Mouse (Mus musculus): ENCODE data around the gene Aamdc. TPM values are rescaled to one million over a fixed set of nuclear protein-coding genes. Genes with fewer than 3 reads are reported as not detected.

The Aamdc gene
- total and polyA plus RNA-seq, 3 experiments: 16.6 to 20.2 TPM; not detected in 1

DNA sequence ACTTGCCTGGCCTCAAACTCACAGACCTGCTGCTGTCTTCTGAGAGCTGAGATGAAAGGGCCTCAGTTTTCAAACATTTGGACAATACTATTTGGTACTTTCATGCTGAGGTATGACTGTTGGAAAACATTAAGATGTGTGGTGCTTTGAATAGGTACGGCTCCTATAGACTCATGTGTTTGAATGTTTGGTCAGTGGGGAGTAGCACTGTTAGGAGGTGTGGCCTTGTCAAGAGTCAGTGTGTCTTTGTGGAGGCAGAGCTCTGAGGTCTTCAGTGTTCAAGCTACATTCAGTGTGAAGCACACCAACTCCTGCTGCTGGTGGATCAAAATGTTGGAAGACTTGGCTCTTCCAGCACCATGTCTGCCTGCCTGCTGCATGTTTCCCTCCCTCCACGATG lies 14.2 kb upstream of the Aamdc start:
- no peak for DNase-seq (ENCODE audit: low read depth, low spot score)
- Histone ChIP-seq H3K9ac (ENCODE audit: control insufficient read depth, low read depth, low read length, poor library complexity, severe bottlenecking) (no peak overlapping the region), H3K36me3 (ENCODE audit: control insufficient read depth in 1 of 2, insufficient read depth in 2 of 2, low read length in 2 of 2) (peaks cover 1 to 11% of the 10 kb centered on the region in 2 experiments; a peak in 3 of 4 replicates), H3K4me3 (ENCODE audit: control insufficient read depth in 1 of 2, insufficient read depth in 1 of 2, low read depth in 2 of 2, low read length in 2 of 2) (no peak overlapping the region), H3K27me3 (ENCODE audit: control insufficient read depth in 1 of 2, insufficient read depth in 2 of 2, low read length in 2 of 2) (no peaks in the 10 kb centered on the region), H3K4me1 (ENCODE audit: control insufficient read depth in 1 of 2, insufficient read depth in 2 of 2, low read length in 2 of 2) (peaks cover under 1 to 3% of the 10 kb centered on the region in 2 experiments; a peak in 2 of 4 replicates), H3K27ac (ENCODE audit: control insufficient read depth, low read depth, low read length) (no peak overlapping the region), H3K9me3 (replicated peaks; ENCODE audit: insufficient read depth, low read length) (no peaks in the 10 kb centered on the region), H3K79me2 (ENCODE audit: control insufficient read depth, insufficient read depth, low read length, poor library complexity) (peaks cover 16% of the 10 kb centered on the region)
- TF ChIP-seq RAD21 (IDR thresholded peaks at IDR 0.05; ENCODE audit: low read depth, low read length) (no peak), HCFC1 (IDR thresholded peaks at IDR 0.05; ENCODE audit: low read depth, low read length) (no peak), KAT2A (conservative IDR thresholded peaks at IDR 0.05; ENCODE audit: low read depth, low read length) (no peak), CHD2 (IDR thresholded peaks at IDR 0.05; ENCODE audit: low read length) (no peak), ELF1 (IDR thresholded peaks at IDR 0.05; ENCODE audit: low read depth, low read length) (no peak), CTCF (IDR thresholded peaks at IDR 0.05 in 2 of 3, conservative IDR thresholded peaks at IDR 0.05 in 1 of 3; ENCODE audit: control insufficient read depth in 1 of 3, insufficient read depth in 1 of 3, low read depth in 2 of 3, low read length in 3 of 3, poor library complexity in 1 of 3, severe bottlenecking in 1 of 3) (no peak), MYC (IDR thresholded peaks at IDR 0.05; ENCODE audit: low read depth, low read length) (no peak), RCOR1 (IDR thresholded peaks at IDR 0.05; ENCODE audit: low read depth, low read length) (no peak), TBP (IDR thresholded peaks at IDR 0.05; ENCODE audit: low read depth, low read length) (no peak), POLR2AphosphoS2 (IDR thresholded peaks at IDR 0.05; ENCODE audit: low read length) (no peak), TCF12 (IDR thresholded peaks at IDR 0.05; ENCODE audit: low read depth, low read length) (no peak)

- DNase-seq (ENCODE audit: low read depth, low spot score): no peak
- peaks cover 0 to 3% of the 10 kb centered on the region in 2 experiments; a peak in 1 of 4 replicates for H3K4me1 ChIP-seq (ENCODE audit: control insufficient read depth in 1 of 2, insufficient read depth in 2 of 2, low read length in 2 of 2)
- H3K4me3 ChIP-seq (ENCODE audit: control insufficient read depth in 1 of 2, insufficient read depth in 1 of 2, low read depth in 2 of 2, low read length in 2 of 2): no peak overlapping the region
- no peaks in the 10 kb centered on the region for H3K9me3 ChIP-seq (replicated peaks; ENCODE audit: insufficient read depth, low read length)
- TF ChIP-seq USF1 (IDR thresholded peaks at IDR 0.05; ENCODE audit: low read depth, low read length): no peak
- no peak for TF ChIP-seq RCOR1 (IDR thresholded peaks at IDR 0.05; ENCODE audit: low read depth, low read length)
- TF ChIP-seq KAT2A (conservative IDR thresholded peaks at IDR 0.05; ENCODE audit: low read depth, low read length): no peak
- TF ChIP-seq BHLHE40 (IDR thresholded peaks at IDR 0.05; ENCODE audit: borderline replicate concordance, low read depth, low read length): no peak
- TF ChIP-seq POLR2AphosphoS5 (IDR thresholded peaks at IDR 0.05; ENCODE audit: borderline replicate concordance, low read depth, low read length): no peak
- no peak for TF ChIP-seq MEF2A (IDR thresholded peaks at IDR 0.05; ENCODE audit: extremely low read depth, insufficient replicate concordance, low read depth, low read length, poor library complexity, severe bottlenecking)
- no peak for TF ChIP-seq TBP (IDR thresholded peaks at IDR 0.05; ENCODE audit: low read depth, low read length)
- no peak for TF ChIP-seq CHD1 (IDR thresholded peaks at IDR 0.05; ENCODE audit: low read depth, low read length)
- no peak for TF ChIP-seq RAD21 (IDR thresholded peaks at IDR 0.05; ENCODE audit: low read depth, low read length)
- TF ChIP-seq GABPA (IDR thresholded peaks at IDR 0.05; ENCODE audit: low read depth, low read length): no peak
- TF ChIP-seq SMC3 (IDR thresholded peaks at IDR 0.05; ENCODE audit: low read depth, low read length): no peak
- no peak overlapping the region for H3K9ac ChIP-seq (ENCODE audit: control insufficient read depth, low read depth, low read length, poor library complexity, severe bottlenecking)
- no peaks in the 10 kb centered on the region for H3K27me3 ChIP-seq (ENCODE audit: control insufficient read depth in 1 of 2, insufficient read depth in 2 of 2, low read length in 2 of 2)
- peaks cover 19% of the 10 kb centered on the region for H3K79me2 ChIP-seq (ENCODE audit: control insufficient read depth, insufficient read depth, low read length, poor library complexity)
- no peak overlapping the region for H3K27ac ChIP-seq (ENCODE audit: control insufficient read depth, low read depth, low read length)
- H3K36me3 ChIP-seq (ENCODE audit: control insufficient read depth in 1 of 2, insufficient read depth in 2 of 2, low read length in 2 of 2): peaks cover 1 to 2% of the 10 kb centered on the region in 2 experiments; a peak in 2 of 4 replicates
These were observed 13.1 kb upstream of the Aamdc start for GRCm38 (mm10) chr7:97592396-97592795.

Data from MEL (cell line).